Mouse (Mus musculus) liver, adult 2 months (tissue): ENCODE data around the gene Pdlim4.

Source experiments
- CTCF ChIP-seq: fragments of 200-500 bp; IDR thresholded peaks from 2 replicates; pipeline ENCODE4 v1.5.1; 2011; ENCODE audit warnings: low read depth, low read length, control low read depth
- POLR2A ChIP-seq: fragments of 200-500 bp; IDR thresholded peaks from 2 replicates; pipeline ENCODE4 v1.6.1; 2011; ENCODE audit warnings: low read length, control low read depth; ENCODE audit not compliant: insufficient read depth; ENCODE audit errors: extremely low read depth

- no peak for TF ChIP-seq CTCF
- no peak for TF ChIP-seq POLR2A
Measured at GRCm38 (mm10) chr11:54102706-54103449, 34.1 kb upstream of the Pdlim4 start.
